Mouse (Mus musculus): ENCODE measurements around the gene Gnb4. TPM values are rescaled to one million over a fixed set of nuclear protein-coding genes. Genes with fewer than 3 reads are reported as not detected.
A peak's percentile ranks its signal among the peaks of the same experiment; 100 is the strongest.

Gnb4 gene
- total RNA-seq, 1 experiment: 19.1 TPM

DNA sequence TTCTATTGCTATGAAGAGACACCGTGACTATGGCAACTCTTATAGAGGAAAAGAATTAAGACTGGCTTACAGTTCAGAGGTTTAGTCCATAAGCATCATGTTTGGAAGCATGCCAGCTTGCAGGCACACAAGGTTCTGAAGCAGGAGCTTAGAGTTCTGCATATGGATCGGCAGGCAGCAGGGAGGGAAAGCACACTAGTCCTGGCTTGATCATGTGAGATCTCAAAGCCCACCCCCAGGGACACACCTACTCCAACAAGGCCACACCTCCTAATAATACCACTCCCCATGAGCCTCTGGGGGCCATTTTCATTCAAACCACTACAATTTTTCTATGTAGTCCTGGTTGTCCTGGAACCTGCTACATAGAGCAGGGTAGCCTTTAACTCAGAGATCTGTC, 43.1 kb upstream of the Gnb4 start:
- no peak for DNase-seq (ENCODE audit: low read depth, low spot score)
- Histone ChIP-seq H3K4me3 (ENCODE audit: insufficient read depth in 1 of 2, low read depth in 1 of 2, low read length in 2 of 2, poor library complexity in 1 of 2, severe bottlenecking in 1 of 2) (no peak overlapping the region), H3K4me1 (ENCODE audit: control insufficient read depth in 2 of 2, insufficient read depth in 2 of 2, low read length in 2 of 2, poor library complexity in 1 of 2) (peaks cover 1 to 10% of the 10 kb centered on the region in 2 experiments; a peak in 2 of 4 replicates), H3K9ac (ENCODE audit: insufficient read depth, low read depth, low read length, poor library complexity, severe bottlenecking) (no peak overlapping the region), H3K27ac (ENCODE audit: insufficient read depth, low read depth, low read length, poor library complexity, severe bottlenecking) (no peak overlapping the region), H3K36me3 (ENCODE audit: control insufficient read depth, insufficient read depth, low read length, poor library complexity, severe bottlenecking) (no peaks in the 10 kb centered on the region), H3K9me3 (ENCODE audit: control insufficient read depth, insufficient read depth, low read depth, low read length) (no peaks in the 10 kb centered on the region)
- TF ChIP-seq HCFC1 (IDR thresholded peaks at IDR 0.05; ENCODE audit: borderline replicate concordance, insufficient read depth, low read length) (no peak), ZNF384 (IDR thresholded peaks at IDR 0.05; ENCODE audit: low read depth, low read length) (no peak), CHD2 (IDR thresholded peaks at IDR 0.05; ENCODE audit: low read depth, low read length) (no peak), MAFK (IDR thresholded peaks at IDR 0.05; ENCODE audit: insufficient read depth, low read depth, low read length) (no peak), ZC3H11A (IDR thresholded peaks at IDR 0.05; ENCODE audit: borderline replicate concordance, low read depth, low read length) (no peak)
- in situ Hi-C loops (cut with MboI; ENCODE audit: low sequenced_read_pairs in 2 of 2, unreplicated experiment in 2 of 2): no loop called here

DNA sequence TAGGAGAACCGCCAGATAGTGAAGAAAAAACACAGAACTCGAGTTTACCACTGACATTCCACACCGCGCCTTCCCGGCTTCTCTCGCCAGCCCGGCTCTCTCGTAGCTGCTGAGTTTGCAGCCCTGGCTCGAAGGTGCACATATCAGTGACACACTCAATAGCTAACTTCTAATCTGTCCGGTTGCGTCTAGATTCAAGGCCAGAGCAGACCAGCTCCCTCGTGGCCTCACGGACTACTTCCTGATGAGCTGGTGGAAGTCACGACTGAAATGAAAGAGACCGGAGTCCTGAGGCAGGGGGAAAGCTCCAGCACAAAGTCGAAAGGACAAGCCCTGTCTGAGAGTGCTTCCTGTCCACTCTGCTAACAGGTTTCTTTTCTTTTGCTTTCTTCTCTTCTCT, 42.4 kb upstream of the Gnb4 start:
- no peak overlapping the region for H3K27ac ChIP-seq (ENCODE audit: insufficient read depth, low read depth, low read length, poor library complexity, severe bottlenecking)
- H3K9ac ChIP-seq (ENCODE audit: insufficient read depth, low read depth, low read length, poor library complexity, severe bottlenecking): no peak overlapping the region
- H3K4me3 ChIP-seq (ENCODE audit: insufficient read depth in 1 of 2, low read depth in 1 of 2, low read length in 2 of 2, poor library complexity in 1 of 2, severe bottlenecking in 1 of 2): peak overlapping the region in 1 of 2 experiments; percentile 53; a peak in 2 of 4 replicates
- in situ Hi-C loops (cut with MboI; ENCODE audit: low sequenced_read_pairs in 2 of 2, unreplicated experiment in 2 of 2): no loop called here
- H3K4me1 ChIP-seq (ENCODE audit: control insufficient read depth in 2 of 2, insufficient read depth in 2 of 2, low read length in 2 of 2, poor library complexity in 1 of 2): peaks cover 1 to 10% of the 10 kb centered on the region in 2 experiments; a peak in 2 of 4 replicates
- no peak for TF ChIP-seq HCFC1 (IDR thresholded peaks at IDR 0.05; ENCODE audit: borderline replicate concordance, insufficient read depth, low read length)
- no peak for TF ChIP-seq CHD2 (IDR thresholded peaks at IDR 0.05; ENCODE audit: low read depth, low read length)
- TF ChIP-seq MAFK (IDR thresholded peaks at IDR 0.05; ENCODE audit: insufficient read depth, low read depth, low read length): no peak
- TF ChIP-seq ZNF384 (IDR thresholded peaks at IDR 0.05; ENCODE audit: low read depth, low read length): no peak
- no peak for TF ChIP-seq ZC3H11A (IDR thresholded peaks at IDR 0.05; ENCODE audit: borderline replicate concordance, low read depth, low read length)
- H3K36me3 ChIP-seq (ENCODE audit: control insufficient read depth, insufficient read depth, low read length, poor library complexity, severe bottlenecking): no peaks in the 10 kb centered on the region
- no peak for DNase-seq (ENCODE audit: low read depth, low spot score)
- H3K9me3 ChIP-seq (ENCODE audit: control insufficient read depth, insufficient read depth, low read depth, low read length): no peaks in the 10 kb centered on the region

DNA sequence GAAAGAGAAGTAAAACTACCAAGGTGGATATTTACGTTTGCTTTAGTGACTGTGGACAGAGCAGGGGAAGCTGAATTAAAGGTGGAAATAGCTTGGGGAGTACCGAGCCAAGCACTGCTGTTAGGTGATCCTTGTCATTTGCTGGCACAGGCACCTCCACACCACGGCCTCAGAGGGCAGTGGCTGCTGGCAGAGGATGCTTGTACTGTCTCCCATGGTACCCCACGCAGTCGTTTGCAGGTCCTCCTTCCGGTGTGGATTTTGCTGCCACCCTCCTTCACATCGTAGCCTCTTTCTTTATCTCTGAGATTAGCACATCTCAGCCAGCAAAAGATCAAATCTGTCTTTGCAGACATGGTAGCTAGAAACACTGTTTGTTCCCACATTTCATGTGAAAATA, 42.0 kb upstream of the Gnb4 start:
- H3K36me3 ChIP-seq (ENCODE audit: control insufficient read depth, insufficient read depth, low read length, poor library complexity, severe bottlenecking): no peaks in the 10 kb centered on the region
- no peak overlapping the region for H3K9ac ChIP-seq (ENCODE audit: insufficient read depth, low read depth, low read length, poor library complexity, severe bottlenecking)
- DNase-seq (ENCODE audit: low read depth, low spot score): no peak
- H3K9me3 ChIP-seq (ENCODE audit: control insufficient read depth, insufficient read depth, low read depth, low read length): no peaks in the 10 kb centered on the region
- H3K4me3 ChIP-seq (ENCODE audit: insufficient read depth in 1 of 2, low read depth in 1 of 2, low read length in 2 of 2, poor library complexity in 1 of 2, severe bottlenecking in 1 of 2): no peak overlapping the region; a peak in 1 of 4 replicates
- TF ChIP-seq CHD2 (IDR thresholded peaks at IDR 0.05; ENCODE audit: low read depth, low read length): no peak
- no peak for TF ChIP-seq ZC3H11A (IDR thresholded peaks at IDR 0.05; ENCODE audit: borderline replicate concordance, low read depth, low read length)
- TF ChIP-seq MAFK (IDR thresholded peaks at IDR 0.05; ENCODE audit: insufficient read depth, low read depth, low read length): no peak
- TF ChIP-seq ZNF384 (IDR thresholded peaks at IDR 0.05; ENCODE audit: low read depth, low read length): no peak
- TF ChIP-seq HCFC1 (IDR thresholded peaks at IDR 0.05; ENCODE audit: borderline replicate concordance, insufficient read depth, low read length): no peak
- H3K4me1 ChIP-seq (ENCODE audit: control insufficient read depth in 2 of 2, insufficient read depth in 2 of 2, low read length in 2 of 2, poor library complexity in 1 of 2): peaks cover 1 to 10% of the 10 kb centered on the region in 2 experiments; a peak in 2 of 4 replicates
- H3K27ac ChIP-seq (ENCODE audit: insufficient read depth, low read depth, low read length, poor library complexity, severe bottlenecking): no peak overlapping the region
- in situ Hi-C loops (cut with MboI; ENCODE audit: low sequenced_read_pairs in 2 of 2, unreplicated experiment in 2 of 2): no loop called here

GRCm38 (mm10) chr3:32656398-32656994, 40.1 kb upstream of the Gnb4 start:
- in situ Hi-C loops (cut with MboI; ENCODE audit: low sequenced_read_pairs in 2 of 2, unreplicated experiment in 2 of 2): no loop called here
- no peak for DNase-seq (ENCODE audit: low read depth, low spot score)
- H3K36me3 ChIP-seq (ENCODE audit: control insufficient read depth, insufficient read depth, low read length, poor library complexity, severe bottlenecking): no peaks in the 10 kb centered on the region

More at GRCm38 (mm10) chr3:32656398-32656994, 40.1 kb upstream of the Gnb4 start:
- no peak overlapping the region for H3K27ac ChIP-seq (ENCODE audit: insufficient read depth, low read depth, low read length, poor library complexity, severe bottlenecking)
- peaks cover 1 to 10% of the 10 kb centered on the region in 2 experiments; a peak in 2 of 4 replicates for H3K4me1 ChIP-seq (ENCODE audit: control insufficient read depth in 2 of 2, insufficient read depth in 2 of 2, low read length in 2 of 2, poor library complexity in 1 of 2)
- H3K4me3 ChIP-seq (ENCODE audit: insufficient read depth in 1 of 2, low read depth in 1 of 2, low read length in 2 of 2, poor library complexity in 1 of 2, severe bottlenecking in 1 of 2): no peak overlapping the region
- no peak overlapping the region for H3K9ac ChIP-seq (ENCODE audit: insufficient read depth, low read depth, low read length, poor library complexity, severe bottlenecking)
- TF ChIP-seq HCFC1 (IDR thresholded peaks at IDR 0.05; ENCODE audit: borderline replicate concordance, insufficient read depth, low read length) (no peak), ZNF384 (IDR thresholded peaks at IDR 0.05; ENCODE audit: low read depth, low read length) (no peak), CHD2 (IDR thresholded peaks at IDR 0.05; ENCODE audit: low read depth, low read length) (no peak), MAFK (IDR thresholded peaks at IDR 0.05; ENCODE audit: insufficient read depth, low read depth, low read length) (no peak), ZC3H11A (IDR thresholded peaks at IDR 0.05; ENCODE audit: borderline replicate concordance, low read depth, low read length) (no peak)
- H3K9me3 ChIP-seq (ENCODE audit: control insufficient read depth, insufficient read depth, low read depth, low read length): no peaks in the 10 kb centered on the region

All from ES-E14 (cell line).